Mouse (Mus musculus): ENCODE data around the gene Lnpk.
A peak's percentile ranks its signal among the peaks of the same experiment; 100 is the strongest.

The Lnpk gene

DNA sequence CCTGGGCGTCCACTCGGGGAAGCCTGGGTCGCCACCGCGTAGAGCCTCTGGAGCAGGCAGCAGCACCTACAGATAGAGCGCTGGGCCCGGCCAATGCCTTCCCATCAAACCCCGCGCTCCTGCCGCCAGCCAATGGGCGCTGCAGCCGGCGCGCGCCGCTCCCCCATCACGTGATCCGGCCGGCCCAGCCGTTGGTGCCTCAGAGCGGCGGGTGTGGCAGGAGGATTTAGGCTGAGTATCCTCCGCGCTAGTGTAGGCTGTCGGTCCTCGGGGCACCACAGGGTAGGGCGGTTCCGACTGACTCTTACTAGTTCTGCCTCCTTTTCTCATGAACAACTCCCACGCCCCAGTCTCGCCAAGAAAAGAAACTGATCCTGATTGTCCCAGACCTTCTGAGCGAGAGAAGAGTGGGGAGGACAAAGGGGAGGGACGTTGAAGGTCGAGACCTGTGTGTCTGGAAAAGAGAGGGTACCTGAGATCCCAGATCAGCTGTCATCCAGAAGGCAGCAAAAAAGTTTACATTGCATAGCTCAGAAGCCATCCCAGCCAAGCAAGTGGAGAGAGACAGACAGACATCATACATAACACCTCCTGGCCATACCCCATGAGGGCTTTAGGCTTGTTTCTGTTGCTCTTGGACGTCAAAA, at the start of gene Lnpk:
TSS of gene Lnpk (minus strand) at position 593 of the 647 bp plus-strand sequence.
- DNase-seq: peak; percentile 94 to 96

DNA sequence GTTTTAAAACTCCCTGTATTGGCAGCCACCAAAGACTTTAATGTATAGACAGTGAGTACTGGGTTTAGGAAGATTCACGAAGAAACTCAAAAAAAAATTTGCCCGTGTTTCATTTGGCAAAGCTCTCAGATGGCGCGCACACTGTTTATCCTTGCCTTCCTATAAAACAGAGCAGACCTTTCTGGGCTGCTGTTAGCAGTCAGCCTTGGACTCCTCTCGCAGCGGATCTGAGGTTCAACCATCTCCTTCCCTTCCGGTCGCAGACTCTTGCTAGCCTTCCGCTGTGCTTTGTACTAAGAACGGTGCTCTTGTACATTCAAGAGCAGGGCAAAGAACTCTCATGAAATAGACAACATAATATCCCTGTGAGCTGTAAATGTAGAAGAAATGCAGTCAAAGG, 41.1 kb upstream of the Lnpk start:
- no peak for DNase-seq

DNA sequence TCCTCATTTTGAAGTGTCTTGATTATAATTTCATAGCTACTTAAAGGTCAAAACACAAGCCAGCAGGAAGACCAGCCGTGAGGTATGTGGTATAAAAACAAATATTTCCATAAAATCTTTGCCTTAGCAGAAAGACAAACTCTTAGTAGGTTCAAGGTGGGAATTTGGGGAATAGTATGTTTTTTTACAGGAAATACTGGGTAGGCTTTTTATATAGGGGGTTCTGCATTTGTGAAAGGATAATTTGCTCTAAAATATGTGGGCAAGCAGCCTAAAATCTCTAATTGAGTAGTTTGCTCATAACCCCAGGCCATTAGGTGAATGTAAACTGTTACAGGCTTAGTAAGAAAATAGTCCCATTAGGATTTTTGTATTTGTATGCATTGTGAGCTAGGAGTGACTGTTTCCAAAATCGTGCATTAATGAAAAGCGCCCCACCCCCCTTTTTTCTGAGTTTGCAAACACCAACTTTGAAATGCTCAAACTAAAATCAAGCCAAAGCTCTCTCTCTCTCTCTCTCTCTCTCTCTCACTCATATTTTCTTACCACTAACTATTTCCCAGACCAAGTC, 40.5 kb upstream of the Lnpk start:
- DNase-seq: no peak

GRCm38 (mm10) chr2:74617706-74618105, 38.5 kb upstream of the Lnpk start:
- DNase-seq: no peak

- DNase-seq: no peak
These were observed 32.2 kb upstream of the Lnpk start for GRCm38 (mm10) chr2:74611406-74611805.

GRCm38 (mm10) chr2:74609350-74609749, 30.1 kb upstream of the Lnpk start:
- no peak for DNase-seq

DNA sequence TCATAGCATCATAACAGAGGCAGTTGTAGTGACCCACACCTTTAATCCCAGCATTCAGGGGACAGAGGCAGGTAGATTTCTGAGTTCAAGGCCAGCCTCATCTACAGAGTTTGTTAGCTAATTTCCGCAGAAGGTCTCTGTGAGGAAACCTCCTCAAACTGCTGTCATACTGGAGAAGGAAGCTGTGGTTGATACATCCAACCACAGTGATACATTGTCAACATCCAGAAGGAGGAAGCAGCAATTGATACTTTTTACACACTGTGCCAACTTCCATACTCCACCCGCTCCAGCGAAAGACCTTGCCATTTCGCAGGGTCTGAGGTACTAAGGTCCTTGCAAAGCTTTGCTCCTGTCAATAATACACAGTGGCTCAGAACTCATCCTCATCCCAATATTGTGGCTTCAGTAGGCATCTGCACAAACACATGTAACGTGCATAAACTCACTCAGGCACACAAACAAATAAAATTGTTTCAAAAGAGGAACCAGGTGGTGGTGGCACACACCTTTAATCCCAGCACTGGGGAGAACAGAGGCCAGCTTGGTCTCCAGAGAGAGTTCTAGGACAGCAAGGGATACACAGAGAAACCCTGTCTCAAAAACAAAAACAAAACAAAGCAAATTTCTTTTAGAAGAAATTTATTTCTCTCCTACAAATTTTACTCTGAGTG, 27.0 kb upstream of the Lnpk start:
- DNase-seq: peak in 1 of 2 experiments; percentile 4

DNA sequence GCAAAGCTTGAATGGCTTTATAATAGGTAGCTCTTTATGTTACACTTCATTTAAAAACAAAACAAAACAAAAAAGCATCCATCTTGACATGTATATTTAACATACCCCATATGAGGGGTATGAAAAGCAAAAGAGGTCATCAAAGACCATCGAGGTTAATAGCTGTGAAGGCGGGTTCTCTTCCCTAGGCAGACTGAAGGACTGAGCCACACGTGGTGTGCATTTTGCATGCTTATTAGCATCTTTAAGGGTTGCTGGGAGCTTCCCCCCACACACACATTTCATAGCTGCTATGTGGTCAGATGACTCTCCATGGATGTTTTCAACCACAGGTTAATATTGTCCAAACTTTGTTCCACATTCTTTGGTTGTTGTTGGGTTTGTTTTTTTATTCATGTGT, 24.8 kb upstream of the Lnpk start:
- DNase-seq: no peak

DNA sequence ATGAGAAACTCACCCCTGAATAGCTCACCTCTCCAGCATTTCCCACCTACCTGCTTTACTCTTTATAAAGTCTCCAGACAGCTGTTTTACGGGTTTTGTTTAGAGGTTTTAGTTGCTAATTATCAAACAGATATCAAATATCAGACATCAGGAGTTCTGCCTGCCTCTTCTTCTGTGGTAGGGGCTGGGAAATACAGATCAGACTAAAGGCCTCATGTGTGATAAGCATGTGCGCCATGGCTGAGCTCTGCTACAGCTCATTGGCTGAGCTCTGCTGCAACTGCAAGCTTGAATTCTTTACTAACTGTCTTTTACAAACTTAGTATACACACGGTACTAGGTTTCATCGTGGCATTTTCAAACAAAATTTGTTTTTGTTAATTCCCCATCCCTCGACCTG, 23.2 kb upstream of the Lnpk start:
- no peak for DNase-seq

GRCm38 (mm10) chr2:74597169-74597568, 17.9 kb upstream of the Lnpk start:
- no peak for DNase-seq

GRCm38 (mm10) chr2:74596094-74596493, 16.9 kb upstream of the Lnpk start:
- no peak for DNase-seq

DNA sequence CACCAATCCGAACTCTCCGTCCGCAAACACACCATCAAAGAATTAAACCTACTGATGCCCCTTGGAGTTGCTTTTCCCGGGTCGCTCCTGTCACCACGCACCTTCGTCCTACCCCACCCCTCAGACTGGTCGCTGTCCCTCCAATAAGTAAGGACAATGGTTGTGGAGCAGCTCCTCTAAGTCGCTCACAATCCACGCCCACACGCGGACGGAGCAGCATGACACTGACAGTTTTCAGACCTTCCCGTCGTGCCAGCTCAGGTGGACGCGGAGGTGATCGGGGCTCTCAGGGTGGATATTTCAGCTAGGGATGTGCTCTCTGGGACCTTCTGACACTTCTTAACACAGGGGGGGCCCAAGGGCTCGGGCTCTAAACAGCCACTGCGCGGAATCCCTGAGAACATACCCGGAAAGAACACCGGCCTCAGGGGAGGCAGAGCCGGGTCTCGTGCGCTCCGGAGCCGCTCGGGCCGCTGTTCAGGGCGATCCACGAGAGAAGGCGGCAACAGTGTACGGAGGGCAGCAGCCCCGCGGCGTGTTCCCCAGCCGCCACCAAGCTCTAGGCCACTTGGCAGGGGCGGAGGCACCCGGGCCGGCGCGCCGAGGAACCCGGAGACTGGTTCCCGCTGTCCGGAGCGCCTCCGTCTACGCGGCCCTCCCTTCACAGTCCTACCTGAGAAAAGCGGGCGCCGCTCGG, 941 bp downstream of the Lnpk start:
- DNase-seq: peak; percentile 33 to 39

DNA sequence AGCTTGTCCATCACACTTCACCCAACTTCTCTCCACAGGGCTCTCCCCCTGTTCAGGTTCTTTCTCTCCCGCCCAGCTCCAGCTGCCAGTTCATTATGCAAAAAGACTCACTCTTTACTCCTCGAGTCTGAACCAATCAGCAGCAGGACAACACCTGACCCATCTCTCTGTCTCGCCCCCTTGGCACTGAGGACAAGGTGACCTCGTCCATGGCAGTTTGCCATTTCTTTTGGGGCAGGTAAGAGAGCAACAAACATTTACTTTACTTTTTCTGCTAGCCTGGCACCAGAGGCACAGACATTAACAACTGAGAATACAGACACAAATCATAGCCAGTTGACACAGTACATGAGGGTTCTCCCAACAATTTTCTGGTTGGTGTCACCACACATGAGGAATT, 8.8 kb downstream of the Lnpk start:
- no peak for DNase-seq

DNA sequence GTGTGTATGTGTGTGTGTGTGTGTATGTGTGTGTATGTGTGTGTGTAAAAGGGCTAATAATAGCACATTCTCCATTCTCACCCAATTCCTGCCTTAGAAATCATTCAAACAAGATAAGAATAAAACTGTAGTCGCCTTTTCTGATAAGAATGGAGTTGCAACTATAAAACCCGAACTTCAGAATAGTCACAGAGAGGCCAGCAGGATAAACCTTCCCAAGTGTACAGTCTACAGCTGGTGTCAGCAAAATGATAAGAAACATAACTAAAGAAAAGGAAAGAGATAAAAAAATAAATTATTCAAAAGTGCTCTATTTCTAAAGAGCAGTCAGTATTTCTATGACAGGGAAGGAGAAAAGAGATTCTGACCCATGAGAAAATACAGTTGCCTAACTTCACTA, 19.4 kb downstream of the Lnpk start:
- DNase-seq: no peak

- no peak for DNase-seq
These were observed 20.1 kb downstream of the Lnpk start for GRCm38 (mm10) chr2:74559092-74559491.

DNA sequence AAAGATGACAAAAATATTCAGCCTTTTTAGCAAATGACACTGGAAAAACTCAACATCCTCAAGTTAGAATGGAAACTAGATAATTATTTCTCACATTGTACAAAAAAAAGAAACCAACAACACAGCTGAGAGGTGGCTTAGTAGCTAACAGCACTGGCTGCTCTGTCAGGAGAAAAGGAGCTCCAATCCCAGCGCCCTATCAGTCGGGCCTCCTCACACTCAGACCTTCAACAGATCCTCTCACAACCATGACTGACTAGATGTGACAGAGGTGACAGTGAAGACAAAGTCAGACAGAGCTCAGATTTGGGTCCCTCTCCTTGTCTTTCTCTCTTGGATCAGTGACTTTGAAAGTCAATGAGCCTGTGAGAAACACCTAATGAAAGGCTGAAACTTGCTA, 21.8 kb downstream of the Lnpk start:
- no peak for DNase-seq

GRCm38 (mm10) chr2:74551929-74552328, 27.3 kb downstream of the Lnpk start:
- DNase-seq: no peak

DNA sequence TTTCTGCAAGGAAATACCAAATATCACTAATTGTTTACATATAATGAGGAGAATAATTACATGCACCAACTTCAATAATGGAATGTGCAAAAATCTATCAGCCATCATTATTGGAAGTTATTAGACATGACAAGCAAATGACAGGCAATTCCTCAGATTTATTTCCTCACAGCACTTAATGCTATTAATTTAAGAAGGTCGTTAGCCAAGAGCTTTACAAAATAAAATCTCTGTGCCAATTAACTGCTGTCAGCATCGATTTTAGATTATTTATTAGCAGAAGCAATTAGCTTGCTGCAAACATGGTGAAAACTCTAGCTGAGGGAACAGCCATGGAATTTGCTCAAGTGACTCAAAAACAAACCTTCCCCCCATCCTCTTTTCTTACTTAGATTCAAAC, 30.9 kb downstream of the Lnpk start:
- DNase-seq: no peak

DNA sequence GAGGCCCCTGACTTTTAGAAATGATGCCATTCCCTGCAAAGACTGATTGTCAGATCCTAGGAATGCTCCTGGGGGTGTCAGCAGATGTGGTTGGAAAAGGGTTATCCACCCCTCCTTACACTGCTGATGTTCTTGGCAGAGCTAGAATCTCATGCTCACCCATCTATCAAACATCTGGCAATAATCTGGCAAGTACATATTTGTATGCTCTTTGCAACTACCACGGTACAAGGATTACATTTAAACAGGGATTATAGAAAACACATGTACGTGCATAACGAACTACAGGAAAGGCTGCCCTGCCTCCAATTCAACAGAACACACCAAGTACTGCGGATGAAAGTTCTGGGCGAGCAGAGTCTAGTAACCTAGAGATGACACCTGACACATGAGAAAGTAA, 70.9 kb downstream of the Lnpk start:
- DNase-seq: no peak

DNA sequence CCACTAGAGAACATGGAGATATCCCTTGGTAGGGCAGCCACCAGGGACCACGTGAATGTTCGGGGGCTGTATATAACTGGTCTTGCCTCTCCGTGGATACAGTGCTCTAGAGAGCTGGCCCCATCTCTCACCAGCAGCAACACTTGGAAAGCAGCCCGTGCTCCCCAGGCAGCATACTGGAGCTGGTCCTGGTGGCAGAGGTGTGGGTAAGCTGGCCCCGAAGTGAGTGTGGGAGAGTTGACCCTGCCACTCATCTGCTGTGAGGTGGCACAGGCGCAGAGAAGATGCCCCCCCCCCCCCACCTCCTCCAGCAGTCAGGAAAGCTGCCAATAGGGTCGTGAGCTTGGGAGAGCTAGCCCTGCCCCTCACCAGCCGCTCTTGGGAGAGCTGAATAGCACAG, 72.8 kb downstream of the Lnpk start:
- DNase-seq: no peak

DNA sequence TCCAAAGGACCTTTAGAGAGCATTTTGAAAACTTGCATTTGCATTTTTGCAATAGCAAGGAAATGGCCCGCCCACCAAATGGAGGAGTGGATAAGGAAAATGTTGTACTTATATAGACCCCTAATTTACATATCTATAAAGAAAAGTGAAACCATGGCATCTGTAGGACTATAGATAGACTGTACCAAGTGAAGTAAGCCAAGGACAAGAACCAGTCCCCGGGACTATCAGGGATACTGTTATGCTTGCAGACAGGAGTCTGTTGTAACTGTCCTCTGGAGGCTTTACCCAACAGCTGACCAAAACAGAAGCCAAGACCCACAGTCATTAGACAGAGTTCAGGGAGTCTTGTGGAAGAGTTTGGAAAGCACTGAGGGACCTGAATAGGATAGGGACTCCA, 78.9 kb downstream of the Lnpk start:
- DNase-seq: no peak

GRCm38 (mm10) chr2:74497851-74498250, 81.4 kb downstream of the Lnpk start:
- no peak for DNase-seq

GRCm38 (mm10) chr2:74491426-74491825, 87.8 kb downstream of the Lnpk start:
- DNase-seq: no peak

DNA sequence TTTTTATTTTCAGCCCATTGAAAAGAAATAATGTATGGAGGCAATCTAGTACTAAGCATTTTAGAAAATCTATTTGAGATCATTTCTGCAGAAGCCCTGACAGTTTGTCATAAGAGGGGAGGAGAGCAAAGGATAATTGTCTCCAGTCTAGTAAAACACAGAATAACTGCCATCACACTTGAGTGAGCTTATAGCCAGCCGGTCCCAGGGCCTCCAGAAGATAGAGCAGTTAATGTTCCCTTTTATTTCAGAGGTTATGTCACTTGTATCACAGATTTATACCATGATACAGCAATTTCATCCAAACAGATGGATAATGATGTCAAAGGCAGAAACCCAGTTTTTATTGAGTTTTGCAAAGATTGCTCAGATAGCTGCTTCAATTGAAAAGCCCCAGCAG, 89.0 kb downstream of the Lnpk start:
- DNase-seq: no peak
